Comparison of ENCODE assay signal across 25 mouse cellular contexts in genomic region chr4:47971861-47972260, GRCm38 (mm10).
DNase-seq lines count a peak whose midpoint lies in the region; ATAC-seq lines count a peak whose summit lies in the region.
"Had no signal": no experiment of that assay in that cellular context is flagged by ENCODE, and none has a peak within 500 bp of the region (broad histone marks: within the 10 kb centered on the region; RNA-seq: fewer than 3 reads in every experiment).

No protein-coding gene starts in this region.

- H3K27ac ChIP-seq in midbrain, embryonic 14.5 days (replicated peaks; ENCODE audit: low read depth, low read length), result no peak overlapping the region
- no peak overlapping the region for H3K27ac ChIP-seq in neural tube, embryonic 15.5 days (replicated peaks)
- H3K27ac ChIP-seq: embryonic facial prominence, embryonic 10.5 days; embryonic facial prominence, embryonic 12.5 days; forebrain, embryonic 13.5 days; forebrain, embryonic 15.5 days had no signal

- WGBS in midbrain, embryonic 14.5 days, result 95% methylated on average over 4 of the region's 4 CpGs
- 87% methylated on average over 4 of the region's 4 CpGs for WGBS in neural tube, embryonic 15.5 days

- no peak overlapping the region for H3K4me3 ChIP-seq in midbrain, embryonic 14.5 days (replicated peaks; ENCODE audit: low read depth, low read length)
- H3K4me3 ChIP-seq in neural tube, embryonic 15.5 days (replicated peaks), result no peak overlapping the region
- H3K4me3 ChIP-seq: embryonic facial prominence, embryonic 10.5 days; embryonic facial prominence, embryonic 12.5 days; forebrain, embryonic 13.5 days; forebrain, embryonic 15.5 days had no signal

- H3K36me3 ChIP-seq in midbrain, embryonic 14.5 days (ENCODE audit: control insufficient read depth, insufficient read depth, low read length), result no peaks in the 10 kb centered on the region
- H3K36me3 ChIP-seq in neural tube, embryonic 15.5 days, result no peaks in the 10 kb centered on the region
- H3K36me3 ChIP-seq: embryonic facial prominence, embryonic 10.5 days; embryonic facial prominence, embryonic 12.5 days; forebrain, embryonic 15.5 days; G1E had no signal

- peak; percentile 76 for ATAC-seq in common myeloid progenitor, adult 5-6 weeks (replicated peaks; ENCODE audit: low read depth, poor library complexity, severe bottlenecking)
- peak; percentile 35; the same call in 1 of the 2 replicates for ATAC-seq in megakaryocyte, adult 5-6 weeks (ENCODE audit: poor library complexity, severe bottlenecking)
- ATAC-seq in midbrain, embryonic 14.5 days (ENCODE audit: low FRiP score, low TSS enrichment), result no peak
- no peak for ATAC-seq in frontal cortex, adult (ENCODE audit: low TSS enrichment)
- no peak for ATAC-seq in neural tube, embryonic 15.5 days (ENCODE audit: low FRiP score)
- ATAC-seq: activated CD4-positive, CD25-positive, alpha-beta regulatory T cell, adult 4 months; CD4-positive, CD25-positive, alpha-beta regulatory T cell, adult 4 months; forebrain, embryonic 13.5 days; forebrain, embryonic 15.5 days; forebrain, postnatal 0 days; Patski had no signal

- H3K27me3 ChIP-seq in midbrain, embryonic 14.5 days (ENCODE audit: control insufficient read depth, insufficient read depth, low read length), result no peaks in the 10 kb centered on the region
- H3K27me3 ChIP-seq in neural tube, embryonic 15.5 days (replicated peaks), result no peaks in the 10 kb centered on the region
- H3K27me3 ChIP-seq: CH12.LX; embryonic facial prominence, embryonic 12.5 days; forebrain, embryonic 13.5 days; forebrain, embryonic 15.5 days had no signal

- H3K4me1 ChIP-seq in midbrain, embryonic 14.5 days (ENCODE audit: control insufficient read depth, insufficient read depth, low read length), result no peaks in the 10 kb centered on the region
- no peaks in the 10 kb centered on the region for H3K4me1 ChIP-seq in neural tube, embryonic 15.5 days
- H3K4me1 ChIP-seq: embryonic facial prominence, embryonic 10.5 days; forebrain, embryonic 13.5 days; forebrain, embryonic 15.5 days had no signal

- no peak overlapping the region for H3K4me2 ChIP-seq in midbrain, embryonic 14.5 days (ENCODE audit: low read length)
- no peak overlapping the region for H3K4me2 ChIP-seq in neural tube, embryonic 15.5 days
- H3K4me2 ChIP-seq: embryonic facial prominence, embryonic 12.5 days; forebrain, embryonic 13.5 days; forebrain, embryonic 15.5 days had no signal

- no peaks in the 10 kb centered on the region for H3K9me3 ChIP-seq in midbrain, embryonic 14.5 days (ENCODE audit: control insufficient read depth, low read length)
- H3K9me3 ChIP-seq in neural tube, embryonic 15.5 days (replicated peaks), result no peaks in the 10 kb centered on the region
- H3K9me3 ChIP-seq: embryonic facial prominence, embryonic 10.5 days; embryonic facial prominence, embryonic 12.5 days; forebrain, embryonic 13.5 days; forebrain, embryonic 15.5 days; G1E had no signal

- no peak overlapping the region for H3K9ac ChIP-seq in midbrain, embryonic 14.5 days (replicated peaks; ENCODE audit: low read length)
- H3K9ac ChIP-seq in neural tube, embryonic 15.5 days (replicated peaks), result no peak overlapping the region
- H3K9ac ChIP-seq: embryonic facial prominence, embryonic 12.5 days; forebrain, embryonic 13.5 days; forebrain, embryonic 15.5 days; forebrain, postnatal 0 days had no signal

- DNase-seq in 416B (ENCODE audit: low read depth), result peak; percentile 10
- no peak for DNase-seq in midbrain, embryonic 14.5 days
- DNase-seq: adrenal gland, adult 8-10 months; adrenal gland, postnatal 25 days; B cell, adult 2 months; cerebellum, adult 11 months; cerebellum, adult 18-20 months; cerebellum, adult 8-10 months; cerebellum, adult 9-11 months; cerebellum, postnatal 14 days; cerebellum, postnatal 36 days; forebrain, postnatal 0 days had no signal

Comparison
In these comparisons a context has a peak if more than half of its experiments do, and no peak if none do; other contexts are left out.
1. ATAC-seq: peak in common myeloid progenitor, adult 5-6 weeks (single experiment) and megakaryocyte, adult 5-6 weeks (single experiment); none in midbrain, embryonic 14.5 days (single experiment), frontal cortex, adult (single experiment) and neural tube, embryonic 15.5 days (single experiment).